Mouse (Mus musculus): ENCODE data around the gene Rsph9. TPM values are rescaled to one million over a fixed set of nuclear protein-coding genes. Genes with fewer than 3 reads are reported as not detected.

Gene Rsph9
- polyA plus RNA-seq, 1 experiment from 2014 or later = 0.83 TPM

DNA sequence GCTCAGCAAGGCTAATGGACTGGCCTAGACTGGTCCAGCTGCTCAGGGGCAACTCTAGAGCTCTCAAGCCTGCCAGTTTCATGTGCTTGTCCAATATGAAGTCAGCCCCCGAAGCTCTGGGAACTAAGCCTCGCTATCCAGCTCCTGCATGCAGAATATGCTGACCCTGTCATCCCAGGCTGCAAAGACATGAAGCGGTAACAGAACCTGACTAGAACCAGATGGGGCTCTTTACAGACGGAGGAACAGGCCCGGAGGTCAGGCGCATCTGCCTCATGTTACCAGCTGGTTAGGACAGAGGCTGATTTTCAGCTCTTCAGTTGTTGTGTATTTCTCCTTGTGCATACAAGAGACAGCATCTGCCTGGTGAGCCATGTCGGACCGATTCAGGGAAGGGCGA lies 42.1 kb downstream of the Rsph9 start:
- no peak overlapping the region for H3K4me3 ChIP-seq (replicated peaks)
- 73% methylated on average over 9 of the region's 9 CpGs for WGBS (ENCODE audit: insufficient replicate concordance)
- H3K4me1 ChIP-seq (replicated peaks) = no peaks in the 10 kb centered on the region; the same call in 1 of the 2 replicates

DNA sequence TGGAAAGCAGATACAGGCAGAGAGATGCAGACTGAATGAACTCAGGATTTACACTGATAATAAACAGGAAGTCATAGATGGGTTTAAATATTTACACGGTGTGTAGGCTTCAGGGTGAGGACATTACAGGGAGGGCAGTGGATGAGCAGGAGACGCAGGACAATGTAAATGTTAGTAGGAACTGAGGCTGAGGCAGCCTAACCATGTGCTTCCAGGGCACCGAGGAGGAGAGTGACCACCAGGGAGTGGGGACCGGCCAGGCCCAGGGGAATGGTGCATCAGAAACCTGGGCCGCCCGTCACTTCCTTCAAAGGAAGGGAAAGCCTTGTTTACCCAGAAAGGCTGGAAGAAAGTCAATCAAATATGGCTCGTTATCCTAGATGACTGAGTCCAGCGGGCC lies 45.5 kb downstream of the Rsph9 start:
- Histone ChIP-seq H3K27me3 (peaks cover 10% of the 10 kb centered on the region; the same call in 1 of the 2 replicates), H3K9ac (no peak overlapping the region), H3K4me1 (replicated peaks) (no peaks in the 10 kb centered on the region; the same call in 1 of the 2 replicates), H3K9me3 (replicated peaks) (no peaks in the 10 kb centered on the region), H3K4me3 (replicated peaks) (no peak overlapping the region), H3K36me3 (replicated peaks) (no peaks in the 10 kb centered on the region), H3K4me2 (no peak overlapping the region), H3K27ac (replicated peaks) (no peak overlapping the region)
- no peak for ATAC-seq (ENCODE audit: insufficient read depth)
- 51% methylated on average over 8 of the region's 8 CpGs for WGBS (ENCODE audit: insufficient replicate concordance)

More for the DNA sequence above, 42.1 kb downstream of the Rsph9 start:
- ATAC-seq (ENCODE audit: insufficient read depth) = no peak
- Histone ChIP-seq H3K9me3 (replicated peaks) (no peaks in the 10 kb centered on the region), H3K9ac (no peak overlapping the region), H3K27me3 (0 out of 2 replicates have a peak, but pooled peaks cover under 1% of the 10 kb centered on the region), H3K27ac (replicated peaks) (no peak overlapping the region), H3K36me3 (replicated peaks) (no peaks in the 10 kb centered on the region), H3K4me2 (no peak overlapping the region)

DNA sequence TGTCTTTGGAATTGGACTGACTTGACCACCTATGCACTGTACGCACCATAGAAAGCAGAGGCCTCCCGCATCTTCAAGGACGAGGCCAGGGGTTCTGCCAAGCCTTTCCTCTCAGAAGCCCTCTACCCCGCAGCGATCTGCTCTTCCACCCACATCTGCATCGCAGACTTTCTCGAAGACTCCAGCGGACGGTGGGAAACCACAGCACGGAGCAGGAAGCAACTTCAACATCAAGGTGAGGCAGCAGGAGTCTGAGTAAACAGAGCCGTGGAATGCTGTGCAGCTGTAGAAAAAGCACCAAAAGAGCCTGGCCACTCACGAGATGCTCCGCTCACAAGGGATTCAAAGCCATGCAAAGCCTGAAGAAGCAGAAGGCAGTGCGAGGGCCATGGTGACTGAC lies 52.1 kb downstream of the Rsph9 start:
- WGBS (ENCODE audit: insufficient replicate concordance) = 72% methylated on average over 14 of the region's 14 CpGs
- Histone ChIP-seq H3K4me2 (no peak overlapping the region), H3K27ac (replicated peaks) (no peak overlapping the region), H3K9me3 (replicated peaks) (no peaks in the 10 kb centered on the region), H3K36me3 (replicated peaks) (no peaks in the 10 kb centered on the region), H3K9ac (no peak overlapping the region), H3K4me1 (replicated peaks) (no peaks in the 10 kb centered on the region), H3K4me3 (replicated peaks) (no peak overlapping the region), H3K27me3 (peaks cover 10% of the 10 kb centered on the region; the same call in 1 of the 2 replicates)
- no peak for ATAC-seq (ENCODE audit: insufficient read depth)

DNA sequence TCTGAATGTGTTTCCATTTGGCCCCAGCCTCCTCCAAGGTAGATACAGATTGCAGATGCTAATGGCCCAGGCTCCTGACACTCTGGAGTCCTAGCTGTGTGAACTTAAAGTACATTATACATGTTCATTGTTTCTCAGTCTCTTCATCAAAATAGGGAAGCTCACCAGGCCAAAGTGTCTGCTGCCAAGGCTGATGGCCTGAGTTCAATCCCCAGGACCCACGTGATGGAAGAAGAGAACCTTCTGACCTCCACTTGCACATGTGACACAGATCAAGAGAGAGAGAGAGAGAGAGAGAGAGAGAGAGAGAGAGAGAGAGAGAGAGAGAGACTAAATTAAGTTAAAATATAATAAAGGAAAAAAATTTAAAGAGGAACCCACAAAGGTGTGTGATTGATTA lies 52.7 kb downstream of the Rsph9 start:
- no peaks in the 10 kb centered on the region for H3K4me1 ChIP-seq (replicated peaks)
- no peak overlapping the region for H3K27ac ChIP-seq (replicated peaks)
- no peak overlapping the region for H3K4me2 ChIP-seq
- H3K4me3 ChIP-seq (replicated peaks) = no peak overlapping the region
- ATAC-seq (ENCODE audit: insufficient read depth) = no peak
- 68% methylated on average over 1 of the region's 1 CpGs for WGBS (ENCODE audit: insufficient replicate concordance)
- H3K9me3 ChIP-seq (replicated peaks) = no peaks in the 10 kb centered on the region
- no peaks in the 10 kb centered on the region for H3K36me3 ChIP-seq (replicated peaks)
- no peak overlapping the region for H3K9ac ChIP-seq
- peaks cover 10% of the 10 kb centered on the region; the same call in 1 of the 2 replicates for H3K27me3 ChIP-seq

DNA sequence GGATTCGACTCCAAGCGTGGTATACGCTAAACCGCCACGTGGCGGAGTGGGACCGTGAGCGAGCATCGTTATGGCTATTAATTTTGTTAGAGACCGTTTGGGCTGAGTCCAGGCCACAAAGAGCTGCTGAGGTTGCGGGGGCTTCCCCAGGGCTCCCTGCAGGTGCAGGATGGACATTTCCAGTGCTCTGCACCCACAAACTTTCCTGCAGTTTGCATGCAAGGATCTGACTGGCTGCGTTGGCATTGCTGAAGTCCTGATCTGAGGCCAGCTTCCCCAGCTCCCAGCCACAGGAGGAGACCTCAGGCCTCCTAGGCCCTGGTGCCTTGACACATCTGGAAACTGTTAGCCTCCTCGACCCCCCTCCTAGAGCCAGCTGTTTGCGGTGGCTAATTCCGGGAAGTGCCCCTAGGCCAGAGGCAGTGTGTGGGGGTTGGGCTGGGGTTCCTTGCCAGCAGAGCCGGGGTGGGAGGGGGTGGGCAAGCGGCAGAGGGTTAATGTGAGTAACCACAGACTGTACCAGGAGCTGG lies 57.6 kb downstream of the Rsph9 start:
- no peaks in the 10 kb centered on the region for H3K36me3 ChIP-seq (replicated peaks)
- H3K4me3 ChIP-seq (replicated peaks) = no peak overlapping the region
- peaks cover 5% of the 10 kb centered on the region; the same call in 1 of the 2 replicates for H3K4me1 ChIP-seq (replicated peaks)
- H3K27ac ChIP-seq (replicated peaks) = no peak overlapping the region
- WGBS (ENCODE audit: insufficient replicate concordance) = 37% methylated on average over 17 of the region's 17 CpGs
- no peak for ATAC-seq (ENCODE audit: insufficient read depth)
- H3K9ac ChIP-seq = no peak overlapping the region
- no peak overlapping the region for H3K4me2 ChIP-seq
- no peaks in the 10 kb centered on the region for H3K27me3 ChIP-seq
- H3K9me3 ChIP-seq (replicated peaks) = no peaks in the 10 kb centered on the region

DNA sequence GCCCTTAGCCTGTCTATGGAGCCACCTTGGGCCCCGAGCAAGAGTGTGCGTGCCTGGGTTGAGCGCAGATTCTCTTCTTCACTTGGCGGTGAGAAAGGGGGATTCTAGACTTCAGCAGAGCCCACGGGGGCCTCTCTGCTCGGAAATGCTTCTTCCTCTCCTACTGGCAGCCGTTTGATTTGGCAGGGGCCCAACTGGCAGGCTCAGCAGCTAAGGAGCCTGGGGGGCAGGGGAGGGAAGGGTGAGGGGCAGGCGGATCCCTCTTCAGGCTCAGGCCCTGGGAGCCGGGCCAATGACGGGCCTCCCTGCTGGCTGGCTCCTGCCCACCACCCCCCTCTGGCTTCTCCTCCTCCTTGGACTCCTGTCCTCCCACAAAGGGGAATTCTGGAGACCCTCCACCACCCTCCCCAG lies 59.9 kb downstream of the Rsph9 start:
- no peak overlapping the region for H3K27ac ChIP-seq (replicated peaks)
- no peaks in the 10 kb centered on the region for H3K36me3 ChIP-seq (replicated peaks)
- WGBS (ENCODE audit: insufficient replicate concordance) = 9% methylated on average over 10 of the region's 10 CpGs
- no peaks in the 10 kb centered on the region for H3K9me3 ChIP-seq (replicated peaks)
- ATAC-seq (ENCODE audit: insufficient read depth) = no peak
- H3K27me3 ChIP-seq = no peaks in the 10 kb centered on the region
- H3K4me3 ChIP-seq (replicated peaks) = no peak overlapping the region
- H3K9ac ChIP-seq = no peak overlapping the region
- peaks cover 5% of the 10 kb centered on the region; the same call in 1 of the 2 replicates for H3K4me1 ChIP-seq (replicated peaks)
- no peak overlapping the region for H3K4me2 ChIP-seq

DNA sequence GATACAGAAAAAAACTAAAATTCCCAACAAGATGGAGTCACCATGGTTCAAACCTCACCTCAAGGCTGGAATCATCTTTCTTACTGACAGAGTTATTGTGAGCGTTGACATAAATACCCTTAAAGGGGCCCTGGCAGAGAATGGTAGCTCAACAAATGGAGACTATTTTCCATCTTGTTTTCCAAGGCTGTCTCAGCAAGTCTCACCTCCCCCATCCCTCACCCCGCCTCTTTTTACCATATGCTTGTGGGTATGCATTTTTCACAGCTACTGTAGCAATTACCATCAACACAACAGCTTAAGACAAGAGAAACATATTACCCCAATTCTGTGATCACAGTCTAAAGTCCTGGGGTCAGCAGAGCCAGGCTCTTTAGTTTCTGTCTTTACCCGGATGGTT lies 60.6 kb downstream of the Rsph9 start:
- WGBS (ENCODE audit: insufficient replicate concordance) = 48% methylated on average over 3 of the region's 3 CpGs
- no peak for ATAC-seq (ENCODE audit: insufficient read depth)
- no peaks in the 10 kb centered on the region for H3K9me3 ChIP-seq (replicated peaks)

DNA sequence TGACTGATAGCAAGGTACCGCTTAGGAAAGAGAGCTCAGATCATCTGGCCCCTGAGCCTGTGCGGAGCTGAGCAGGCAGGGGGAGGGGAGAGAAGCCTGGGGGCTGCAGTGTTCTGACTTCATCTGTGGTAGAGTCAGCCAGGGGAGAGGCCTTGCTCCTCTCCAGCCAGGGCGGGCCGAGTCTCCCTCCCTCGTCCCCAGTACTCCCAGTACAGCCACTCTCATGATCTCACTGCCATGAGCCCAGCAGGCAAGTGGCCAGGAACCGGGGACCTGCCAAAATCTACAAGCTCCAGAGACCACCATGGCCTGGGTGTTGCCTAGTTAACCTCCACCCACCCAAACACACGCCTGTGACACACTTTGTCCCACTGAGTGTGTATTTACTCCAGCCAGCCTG lies 62.4 kb downstream of the Rsph9 start:
- no peak for ATAC-seq (ENCODE audit: insufficient read depth)
- no peak overlapping the region for H3K4me3 ChIP-seq (replicated peaks)
- no peak overlapping the region for H3K9ac ChIP-seq
- no peak overlapping the region for H3K27ac ChIP-seq (replicated peaks)
- no peaks in the 10 kb centered on the region for H3K36me3 ChIP-seq (replicated peaks)
- no peak overlapping the region for H3K4me2 ChIP-seq
- WGBS (ENCODE audit: insufficient replicate concordance) = 44% methylated on average over 7 of the region's 7 CpGs
- H3K27me3 ChIP-seq = no peaks in the 10 kb centered on the region
- peaks cover 5% of the 10 kb centered on the region; the same call in 1 of the 2 replicates for H3K4me1 ChIP-seq (replicated peaks)
- no peaks in the 10 kb centered on the region for H3K9me3 ChIP-seq (replicated peaks)

More for the DNA sequence above, 60.6 kb downstream of the Rsph9 start:
- no peak overlapping the region for H3K4me2 ChIP-seq
- no peak overlapping the region for H3K27ac ChIP-seq (replicated peaks)
- no peaks in the 10 kb centered on the region for H3K27me3 ChIP-seq
- H3K36me3 ChIP-seq (replicated peaks) = no peaks in the 10 kb centered on the region
- H3K4me1 ChIP-seq (replicated peaks) = peaks cover 5% of the 10 kb centered on the region; the same call in 1 of the 2 replicates
- no peak overlapping the region for H3K9ac ChIP-seq
- H3K4me3 ChIP-seq (replicated peaks) = no peak overlapping the region

DNA sequence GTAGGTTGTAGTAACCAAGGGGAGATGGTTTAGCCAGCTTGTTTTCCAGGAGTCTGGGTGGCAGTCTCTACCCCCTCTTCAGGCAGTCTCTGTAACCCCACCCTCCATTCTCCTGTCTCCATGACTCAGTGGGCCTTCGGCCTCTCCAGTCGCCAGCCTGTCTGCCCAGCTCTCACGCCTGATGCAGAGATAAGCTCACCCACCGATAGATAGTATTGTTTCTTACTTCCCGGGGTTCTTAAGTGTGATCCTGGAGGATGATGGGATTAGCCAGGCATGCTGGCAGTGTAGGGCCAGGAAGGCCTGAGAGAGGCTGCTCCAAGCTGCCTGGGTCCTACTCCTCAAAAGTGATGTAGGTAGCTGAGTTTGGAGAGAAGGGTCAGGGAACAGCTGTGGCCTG lies 63.0 kb downstream of the Rsph9 start:
- H3K4me1 ChIP-seq (replicated peaks) = peaks cover 5% of the 10 kb centered on the region; the same call in 1 of the 2 replicates
- no peak for ATAC-seq (ENCODE audit: insufficient read depth)
- no peak overlapping the region for H3K4me2 ChIP-seq
- 37% methylated on average over 5 of the region's 5 CpGs for WGBS (ENCODE audit: insufficient replicate concordance)
- no peak overlapping the region for H3K4me3 ChIP-seq (replicated peaks)
- H3K36me3 ChIP-seq (replicated peaks) = no peaks in the 10 kb centered on the region
- H3K27ac ChIP-seq (replicated peaks) = no peak overlapping the region
- no peaks in the 10 kb centered on the region for H3K9me3 ChIP-seq (replicated peaks)
- no peaks in the 10 kb centered on the region for H3K27me3 ChIP-seq
- H3K9ac ChIP-seq = no peak overlapping the region

DNA sequence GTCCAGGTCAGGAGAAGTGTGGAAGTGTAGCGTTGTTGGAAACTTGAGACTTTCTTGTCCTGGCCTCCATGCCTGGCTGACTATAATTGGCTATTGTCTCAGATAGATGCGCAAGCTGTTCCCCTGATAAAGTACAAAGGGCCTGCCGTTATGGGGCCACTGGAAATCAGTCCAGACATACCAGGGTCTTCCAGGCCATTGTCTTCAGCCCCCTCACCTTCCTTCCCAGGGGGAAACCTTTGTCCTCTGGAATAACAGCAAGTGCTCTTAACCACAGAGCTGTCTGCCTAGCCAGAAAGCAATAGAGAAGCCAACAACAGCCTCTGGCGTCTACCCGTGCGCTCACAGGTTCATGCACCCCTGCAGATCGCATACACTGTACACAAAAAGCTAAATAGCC lies 63.6 kb downstream of the Rsph9 start:
- Histone ChIP-seq H3K4me1 (replicated peaks) (peaks cover 5% of the 10 kb centered on the region; the same call in 1 of the 2 replicates), H3K9me3 (replicated peaks) (no peaks in the 10 kb centered on the region), H3K4me2 (no peak overlapping the region), H3K36me3 (replicated peaks) (no peaks in the 10 kb centered on the region), H3K27ac (replicated peaks) (no peak overlapping the region), H3K27me3 (no peaks in the 10 kb centered on the region), H3K4me3 (replicated peaks) (no peak overlapping the region), H3K9ac (no peak overlapping the region)
- WGBS (ENCODE audit: insufficient replicate concordance) = 67% methylated on average over 7 of the region's 7 CpGs
- ATAC-seq (ENCODE audit: insufficient read depth) = no peak

DNA sequence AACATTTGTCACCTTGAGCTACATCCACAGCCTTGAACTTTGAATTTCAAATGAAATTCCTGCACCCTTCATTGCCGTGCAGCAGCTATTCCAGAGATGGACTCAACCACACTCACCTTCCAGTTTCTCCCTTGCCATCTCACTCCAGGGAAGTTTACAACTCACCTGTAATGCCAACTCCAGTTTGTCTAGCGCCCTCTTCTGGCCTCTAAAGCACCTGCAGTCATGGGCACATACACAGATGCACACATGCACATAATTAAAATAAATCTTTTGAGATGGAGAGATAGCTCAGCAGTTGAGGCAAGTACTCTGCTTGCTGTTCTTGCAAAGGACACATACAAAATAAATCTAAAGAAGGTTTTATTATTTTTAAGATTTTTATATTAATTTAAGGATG lies 65.0 kb downstream of the Rsph9 start:
- H3K36me3 ChIP-seq (replicated peaks) = no peaks in the 10 kb centered on the region
- ATAC-seq (ENCODE audit: insufficient read depth) = no peak
- no peak overlapping the region for H3K27ac ChIP-seq (replicated peaks)
- H3K4me2 ChIP-seq = no peak overlapping the region
- WGBS (ENCODE audit: insufficient replicate concordance) = 54% methylated on average over 2 of the region's 2 CpGs
- H3K4me3 ChIP-seq (replicated peaks) = no peak overlapping the region
- no peaks in the 10 kb centered on the region for H3K9me3 ChIP-seq (replicated peaks)
- H3K27me3 ChIP-seq = no peaks in the 10 kb centered on the region
- H3K9ac ChIP-seq = no peak overlapping the region
- peaks cover 13% of the 10 kb centered on the region for H3K4me1 ChIP-seq (replicated peaks)
